In genomic region chr3:103020943-103021638, GRCm38 (mm10) we compare ENCODE assay signal across 8 mouse cellular contexts. TPM values are rescaled to one million over a fixed set of nuclear protein-coding genes. Genes with fewer than 3 reads are reported as not detected.
DNase-seq lines count a peak whose midpoint lies in the region; ATAC-seq and TF ChIP-seq lines count a peak whose summit lies in the region.

No protein-coding gene starts in this region.

- H3K4me3 ChIP-seq in heart, embryonic 13.5 days = peak overlapping the region; percentile 94
- peak overlapping the region; percentile 87 for H3K4me3 ChIP-seq in kidney, postnatal 0 days (replicated peaks; ENCODE audit: low read depth, low read length)
- peak overlapping the region; percentile 84 for H3K4me3 ChIP-seq in liver, embryonic 11.5 days (ENCODE audit: low read depth, low read length)
- H3K4me3 ChIP-seq in myocyte = peak overlapping the region; percentile 100
- peak overlapping the region; percentile 71 for H3K4me3 ChIP-seq in stomach, embryonic 14.5 days (ENCODE audit: low read depth, low read length)

- peaks cover 35% of the 10 kb centered on the region for H3K4me1 ChIP-seq in heart, embryonic 13.5 days
- H3K4me1 ChIP-seq in kidney, postnatal 0 days (replicated peaks; ENCODE audit: insufficient read depth, low read length) = 0 out of 2 replicates have a peak, but pooled peaks cover 9% of the 10 kb centered on the region
- H3K4me1 ChIP-seq in liver, embryonic 11.5 days (replicated peaks; ENCODE audit: control insufficient read depth, insufficient read depth, low read length) = peaks cover 17% of the 10 kb centered on the region
- H3K4me1 ChIP-seq in stomach, embryonic 14.5 days (ENCODE audit: control insufficient read depth, insufficient read depth, low read length) = peaks cover 4% of the 10 kb centered on the region; the same call in 1 of the 2 replicates

- peak overlapping the region; percentile 64 for H3ac ChIP-seq in myocyte (ENCODE audit: control insufficient read depth, insufficient read length)

- peak overlapping the region; percentile 93 for H3K4me2 ChIP-seq in heart, embryonic 13.5 days
- H3K4me2 ChIP-seq in kidney, postnatal 0 days (ENCODE audit: low read length) = peak overlapping the region; percentile 58
- H3K4me2 ChIP-seq in liver, embryonic 11.5 days = peak overlapping the region; percentile 78
- peak overlapping the region; percentile 89 for H3K4me2 ChIP-seq in myocyte (ENCODE audit: low read depth)
- H3K4me2 ChIP-seq in stomach, embryonic 14.5 days (replicated peaks; ENCODE audit: low read depth, low read length) = peak overlapping the region; percentile 82

- peak; percentile 92 for ATAC-seq in heart, embryonic 13.5 days (ENCODE audit: extremely low read depth, insufficient number of reproducible peaks, low FRiP score, low TSS enrichment)
- peak; percentile 92 for ATAC-seq in kidney, postnatal 0 days (replicated peaks; ENCODE audit: low FRiP score, low read depth)
- peak; percentile 92 for ATAC-seq in liver, embryonic 11.5 days (replicated peaks; ENCODE audit: low FRiP score)
- peak; percentile 92 for ATAC-seq in stomach, embryonic 14.5 days (ENCODE audit: insufficient number of reproducible peaks, insufficient read depth, low FRiP score, low read depth)

- under 1% methylated on average over 35 of the region's 37 CpGs for WGBS in heart, embryonic 13.5 days
- WGBS in kidney, postnatal 0 days = under 1% methylated on average over 35 of the region's 37 CpGs
- WGBS in liver, embryonic 11.5 days = under 1% methylated on average over 33 of the region's 37 CpGs
- under 1% methylated on average over 32 of the region's 37 CpGs for WGBS in stomach, embryonic 14.5 days

- H3K27ac ChIP-seq in heart, embryonic 13.5 days (replicated peaks) = peak overlapping the region; percentile 97
- peak overlapping the region; percentile 95 for H3K27ac ChIP-seq in kidney, postnatal 0 days
- H3K27ac ChIP-seq in liver, embryonic 11.5 days (ENCODE audit: low read depth, low read length) = peak overlapping the region; percentile 90
- H3K27ac ChIP-seq in stomach, embryonic 14.5 days (ENCODE audit: low read length) = peak overlapping the region; percentile 96

- peak overlapping the region; percentile 99 for H3K9ac ChIP-seq in heart, embryonic 13.5 days
- H3K9ac ChIP-seq in kidney, postnatal 0 days (ENCODE audit: low read depth, low read length) = peak overlapping the region; percentile 93
- peak overlapping the region; percentile 98 for H3K9ac ChIP-seq in liver, embryonic 11.5 days (ENCODE audit: low read depth, low read length)
- peak overlapping the region; percentile 95 for H3K9ac ChIP-seq in stomach, embryonic 14.5 days (replicated peaks; ENCODE audit: low read depth, low read length)

- no peak for TF ChIP-seq CTCF in kidney, postnatal 0 days (IDR thresholded peaks at IDR 0.05; ENCODE audit: low read depth)

- H3K79me2 ChIP-seq in myocyte (ENCODE audit: control insufficient read depth, insufficient read depth) = peaks cover 56% of the 10 kb centered on the region

- peak; percentile 72 to 83 for DNase-seq in CD8-positive naive resting alpha-beta T cell, adult 2 months (ENCODE audit: low read depth in 2 of 2, low spot score in 2 of 2)
- peak; percentile 69 for DNase-seq in c-Kit-negative CD71-positive TER-119-positive erythroid progenitor cells, embryonic 14.5 days (ENCODE audit: low read depth, low spot score)
- DNase-seq in fibroblast of lung, adult 2 months (ENCODE audit: low read depth) = peak; percentile 46
- DNase-seq in kidney, postnatal 0 days (ENCODE audit: low spot score) = peak; percentile 95
- peak; percentile 89 for DNase-seq in liver, embryonic 11.5 days (ENCODE audit: low spot score)

- no peaks in the 10 kb centered on the region for H3K27me3 ChIP-seq in heart, embryonic 13.5 days (replicated peaks)
- no peaks in the 10 kb centered on the region for H3K27me3 ChIP-seq in kidney, postnatal 0 days (ENCODE audit: insufficient read depth, low read length)
- H3K27me3 ChIP-seq in liver, embryonic 11.5 days (replicated peaks; ENCODE audit: control insufficient read depth, insufficient read depth, low read length) = no peaks in the 10 kb centered on the region
- no peaks in the 10 kb centered on the region for H3K27me3 ChIP-seq in myocyte (ENCODE audit: control insufficient read depth, insufficient read depth, insufficient read length)
- H3K27me3 ChIP-seq in stomach, embryonic 14.5 days (ENCODE audit: control insufficient read depth, insufficient read depth, low read length) = no peaks in the 10 kb centered on the region

- TF ChIP-seq POLR2A in myocyte (IDR thresholded peaks at IDR 0.05; ENCODE audit: insufficient read length, low read depth) = no peak

- H3K36me3 ChIP-seq in heart, embryonic 13.5 days = no peaks in the 10 kb centered on the region; the same call in 1 of the 2 replicates
- H3K36me3 ChIP-seq in kidney, postnatal 0 days (ENCODE audit: insufficient read depth, low read length) = no peaks in the 10 kb centered on the region
- no peaks in the 10 kb centered on the region; the same call in 1 of the 2 replicates for H3K36me3 ChIP-seq in liver, embryonic 11.5 days (ENCODE audit: control insufficient read depth, insufficient read depth, low read length)
- peaks cover 5% of the 10 kb centered on the region for H3K36me3 ChIP-seq in myocyte (ENCODE audit: control insufficient read depth, insufficient read depth)
- H3K36me3 ChIP-seq in stomach, embryonic 14.5 days (ENCODE audit: control insufficient read depth, insufficient read depth, low read length) = no peaks in the 10 kb centered on the region

- H3K9me3 ChIP-seq in heart, embryonic 13.5 days = no peaks in the 10 kb centered on the region
- H3K9me3 ChIP-seq in kidney, postnatal 0 days (replicated peaks; ENCODE audit: low read length) = no peaks in the 10 kb centered on the region
- H3K9me3 ChIP-seq in liver, embryonic 11.5 days (ENCODE audit: control insufficient read depth, low read length) = no peaks in the 10 kb centered on the region
- no peaks in the 10 kb centered on the region for H3K9me3 ChIP-seq in stomach, embryonic 14.5 days (ENCODE audit: control insufficient read depth, low read depth, low read length)

TF ChIP-seq in myocyte, 11 proteins besides CTCF, POLR2A, EP300 and RAD21:
- peak; percentile 78 for TF ChIP-seq CEBPB (IDR thresholded peaks at IDR 0.05; ENCODE audit: insufficient read depth, poor library complexity, severe bottlenecking)
- TF ChIP-seq TCF3 (IDR thresholded peaks at IDR 0.05; ENCODE audit: insufficient read length, low read depth) = no peak
- no peak for TF ChIP-seq MYOG (IDR thresholded peaks at IDR 0.05; ENCODE audit: control insufficient read depth in 1 of 3, insufficient read depth in 1 of 3, insufficient read length in 2 of 3, low read depth in 2 of 3)
- TF ChIP-seq MAX (IDR thresholded peaks at IDR 0.05; ENCODE audit: low read depth) = no peak
- no peak for TF ChIP-seq MYOD1 (IDR thresholded peaks at IDR 0.05; ENCODE audit: control insufficient read depth in 1 of 3, insufficient read length in 2 of 3, low read depth in 2 of 3)
- peak; percentile 17 for TF ChIP-seq E2F4 (IDR thresholded peaks at IDR 0.05; ENCODE audit: insufficient read depth)
- TF ChIP-seq TCF12 (IDR thresholded peaks at IDR 0.05; ENCODE audit: insufficient read depth, poor library complexity, severe bottlenecking) = no peak
- no peak for TF ChIP-seq SRF (IDR thresholded peaks at IDR 0.05; ENCODE audit: control insufficient read depth, insufficient read length, low read depth)

RNA-seq across cellular contexts. Expression of gene Csde1, which starts 0.9 kb away (rescaled TPM):
- polyA plus RNA-seq in heart, embryonic 13.5 days (2015; fragmentation: Nextera tagmentation; extraction: Ambion mirVana) = 249 and 271 TPM in 2 replicates
- polyA plus RNA-seq in kidney, postnatal 0 days (2015; fragmentation: Nextera tagmentation; extraction: Ambion mirVana) = 239 and 269 TPM in 2 replicates
- 254 and 288 TPM in 2 replicates for polyA plus RNA-seq in liver, embryonic 11.5 days (2014; fragmentation: Nextera tagmentation; extraction: Ambion mirVana)
- polyA plus RNA-seq in myocyte (2012; fragmentation: generic; extraction: Trizol) = 112 TPM
- polyA plus RNA-seq in stomach, embryonic 14.5 days (2014; fragmentation: Nextera tagmentation; extraction: Ambion mirVana) = 455 and 466 TPM in 2 replicates

RNA-seq across cellular contexts. Expression of gene Sike1, which starts 25.6 kb away (rescaled TPM):
- 64.5 and 70.0 TPM in 2 replicates for polyA plus RNA-seq in heart, embryonic 13.5 days (2015; fragmentation: Nextera tagmentation; extraction: Ambion mirVana)
- polyA plus RNA-seq in kidney, postnatal 0 days (2015; fragmentation: Nextera tagmentation; extraction: Ambion mirVana) = 54.4 and 59.5 TPM in 2 replicates
- 40.5 and 42.9 TPM in 2 replicates for polyA plus RNA-seq in liver, embryonic 11.5 days (2014; fragmentation: Nextera tagmentation; extraction: Ambion mirVana)
- 27.0 TPM for polyA plus RNA-seq in myocyte (2012; fragmentation: generic; extraction: Trizol)
- 58.8 and 61.9 TPM in 2 replicates for polyA plus RNA-seq in stomach, embryonic 14.5 days (2014; fragmentation: Nextera tagmentation; extraction: Ambion mirVana)

RNA-seq across cellular contexts. Expression of gene Nras, which starts 37.0 kb away (rescaled TPM):
- polyA plus RNA-seq in heart, embryonic 13.5 days (2015; fragmentation: Nextera tagmentation; extraction: Ambion mirVana) = 82.4 and 83.1 TPM in 2 replicates
- 53.2 and 57.1 TPM in 2 replicates for polyA plus RNA-seq in kidney, postnatal 0 days (2015; fragmentation: Nextera tagmentation; extraction: Ambion mirVana)
- polyA plus RNA-seq in liver, embryonic 11.5 days (2014; fragmentation: Nextera tagmentation; extraction: Ambion mirVana) = 102 and 112 TPM in 2 replicates
- polyA plus RNA-seq in myocyte (2012; fragmentation: generic; extraction: Trizol) = 44.5 TPM
- polyA plus RNA-seq in stomach, embryonic 14.5 days (2014; fragmentation: Nextera tagmentation; extraction: Ambion mirVana) = 109 and 116 TPM in 2 replicates

RNA-seq across cellular contexts. Expression of gene Ampd1, which starts 52.7 kb away (rescaled TPM):
- polyA plus RNA-seq in heart, embryonic 13.5 days (2015; fragmentation: Nextera tagmentation; extraction: Ambion mirVana) = 0.09 and 0.16 TPM in 2 replicates
- polyA plus RNA-seq in kidney, postnatal 0 days (2015; fragmentation: Nextera tagmentation; extraction: Ambion mirVana) = not detected in 2 replicates
- 0.40 and 0.53 TPM in 2 replicates for polyA plus RNA-seq in liver, embryonic 11.5 days (2014; fragmentation: Nextera tagmentation; extraction: Ambion mirVana)
- polyA plus RNA-seq in myocyte (2012; fragmentation: generic; extraction: Trizol) = 2.4 TPM
- polyA plus RNA-seq in stomach, embryonic 14.5 days (2014; fragmentation: Nextera tagmentation; extraction: Ambion mirVana) = not detected in 2 replicates

RNA-seq across cellular contexts. Expression of gene Nr1h5, which starts 57.2 kb away (rescaled TPM):
- polyA plus RNA-seq in heart, embryonic 13.5 days (2015; fragmentation: Nextera tagmentation; extraction: Ambion mirVana) = 0.17 and 0.36 TPM in 2 replicates
- polyA plus RNA-seq in kidney, postnatal 0 days (2015; fragmentation: Nextera tagmentation; extraction: Ambion mirVana) = 0.05 TPM in 1 of 2 replicates, not detected in the other
- polyA plus RNA-seq in liver, embryonic 11.5 days (2014; fragmentation: Nextera tagmentation; extraction: Ambion mirVana) = 18.3 and 21.9 TPM in 2 replicates
- 0.17 TPM for polyA plus RNA-seq in myocyte (2012; fragmentation: generic; extraction: Trizol)
- polyA plus RNA-seq in stomach, embryonic 14.5 days (2014; fragmentation: Nextera tagmentation; extraction: Ambion mirVana) = 0.08 TPM in 1 of 2 replicates, not detected in the other

Comparison
In these comparisons a context has a peak if more than half of its experiments do, and no peak if none do; other contexts are left out.
1. Peak in every context shown above with its lines: DNase-seq, ATAC-seq, H3K4me3 ChIP-seq and H3K27ac ChIP-seq.